Mouse (Mus musculus) testis, adult 2 months (tissue): ENCODE data around the gene Adgrl2.

Experiments
- CTCF ChIP-seq: fragments of 200-500 bp; IDR thresholded peaks from 2 replicates; pipeline ENCODE4 v1.5.1; 2012; ENCODE audit warnings: low read depth, mild to moderate bottlenecking, inconsistent platforms, low read length, moderate library complexity; ENCODE audit not compliant: control insufficient read depth, insufficient read depth, insufficient replicate concordance
- POLR2A ChIP-seq: fragments of 200-500 bp; IDR thresholded peaks from 2 replicates; pipeline ENCODE4 v1.6.1; 2012; ENCODE audit warnings: low read depth, mild to moderate bottlenecking, inconsistent platforms, low read length, moderate library complexity; ENCODE audit not compliant: control insufficient read depth

DNA sequence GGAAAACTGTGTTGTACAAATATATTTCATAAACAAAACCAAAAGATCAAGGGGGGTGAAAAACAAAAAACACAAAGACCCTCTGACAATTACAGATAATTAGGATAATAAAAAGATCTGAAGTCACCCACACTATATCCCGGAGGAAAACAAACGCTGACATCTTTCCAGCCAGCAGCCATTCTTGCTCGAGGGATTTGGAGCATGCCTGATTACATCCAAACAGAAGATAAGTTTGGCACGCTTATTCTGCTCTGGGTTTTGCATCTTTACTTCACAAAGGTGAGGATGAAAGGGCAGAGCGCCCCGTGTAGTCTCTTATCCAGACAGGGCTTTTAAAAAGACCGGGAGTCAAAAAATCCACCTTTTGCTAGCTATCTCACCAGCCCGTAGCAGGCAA, 137.0 kb downstream of the Adgrl2 start:
- no peak for TF ChIP-seq CTCF
- TF ChIP-seq POLR2A, result no peak
